Mouse (Mus musculus): ENCODE measurements around the gene Wnt9a. TPM values are rescaled to one million over a fixed set of nuclear protein-coding genes. Genes with fewer than 3 reads are reported as not detected.

Gene Wnt9a
- polyA plus RNA-seq, 1 experiment: 2.2 TPM

DNA sequence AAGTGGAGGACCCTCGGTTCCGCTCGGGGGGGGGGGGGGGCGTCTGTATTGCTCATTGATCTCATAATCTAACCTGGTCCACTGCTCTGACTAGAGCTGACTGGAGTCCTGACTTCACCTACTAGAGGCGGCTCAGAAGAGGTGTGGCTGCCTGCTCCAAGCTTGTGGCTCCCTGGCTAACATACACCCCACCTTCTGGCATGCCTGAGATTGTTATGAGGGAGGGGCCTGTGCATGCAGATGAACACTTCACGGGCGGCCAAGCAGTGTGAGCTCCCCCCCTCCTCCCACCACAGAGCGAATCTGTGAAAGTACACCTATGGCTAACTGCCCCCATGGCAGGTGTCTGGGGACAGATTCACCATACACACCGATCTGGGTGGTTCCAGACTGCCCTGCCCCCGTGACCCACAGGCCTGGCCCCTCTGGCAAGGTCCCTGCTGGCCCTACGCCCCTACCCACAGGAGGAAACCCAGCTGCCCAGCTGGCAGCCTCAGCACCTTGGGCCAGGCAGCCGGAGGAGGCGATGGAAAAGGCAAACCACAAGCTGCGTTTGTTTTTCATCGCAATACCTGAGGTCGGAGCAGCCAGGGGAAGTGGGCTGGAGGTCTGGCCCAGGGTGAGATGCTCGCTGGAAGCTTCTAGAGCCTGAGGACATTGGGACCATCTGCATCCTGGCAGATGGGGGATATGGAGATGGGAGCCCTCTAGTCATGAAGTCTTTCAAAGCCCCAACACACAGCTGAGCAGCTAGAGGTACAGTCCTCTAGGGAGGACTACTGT is 6.5 kb downstream of the Wnt9a start:
- no peaks in the 10 kb centered on the region for H3K36me3 ChIP-seq (ENCODE audit: control insufficient read depth, insufficient read depth, low read length)
- peaks cover 1% of the 10 kb centered on the region; the same call in 1 of the 2 replicates for H3K27me3 ChIP-seq (ENCODE audit: control insufficient read depth, insufficient read depth, low read length)
- no peak for DNase-seq
- WGBS: 14% methylated on average over 17 of the region's 17 CpGs
- TF ChIP-seq POLR2A (IDR thresholded peaks at IDR 0.05; ENCODE audit: control insufficient read depth, extremely low read depth, insufficient read depth, low read length, poor library complexity) (no peak), CTCF (IDR thresholded peaks at IDR 0.05; ENCODE audit: borderline replicate concordance, control insufficient read depth, extremely low read depth, insufficient read depth, low read length, poor library complexity) (no peak)
- H3K4me1 ChIP-seq (replicated peaks; ENCODE audit: control insufficient read depth, insufficient read depth, low read length): no peaks in the 10 kb centered on the region
- no peak overlapping the region for H3K27ac ChIP-seq (ENCODE audit: control insufficient read depth, insufficient read depth, low read length)
- no peak overlapping the region for H3K4me3 ChIP-seq (ENCODE audit: control insufficient read depth, insufficient read depth, low read length)

DNA sequence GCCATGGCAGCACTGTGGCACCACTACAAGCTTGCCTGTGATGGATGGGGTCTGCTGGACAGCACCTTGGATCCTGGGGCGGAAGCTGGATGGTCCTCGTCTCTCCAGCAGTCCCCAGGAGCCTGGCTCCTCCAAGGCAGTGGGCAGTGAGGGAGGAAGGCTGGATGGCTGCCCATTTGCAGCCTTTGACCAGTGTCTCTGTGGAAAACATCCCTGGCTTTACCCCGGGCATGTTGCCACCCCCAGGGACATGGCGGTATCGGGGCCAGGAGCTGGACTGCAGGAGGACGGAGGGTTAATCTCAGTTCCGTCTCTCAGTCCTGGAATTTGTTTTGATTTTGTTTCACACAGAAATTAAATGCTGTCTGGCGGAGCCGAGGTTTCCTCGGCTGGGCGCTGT is 7.2 kb downstream of the Wnt9a start:
- no peak for TF ChIP-seq POLR2A (IDR thresholded peaks at IDR 0.05; ENCODE audit: control insufficient read depth, extremely low read depth, insufficient read depth, low read length, poor library complexity)
- no peak for TF ChIP-seq CTCF (IDR thresholded peaks at IDR 0.05; ENCODE audit: borderline replicate concordance, control insufficient read depth, extremely low read depth, insufficient read depth, low read length, poor library complexity)
- DNase-seq: no peak
- H3K4me1 ChIP-seq (replicated peaks; ENCODE audit: control insufficient read depth, insufficient read depth, low read length): no peaks in the 10 kb centered on the region
- H3K36me3 ChIP-seq (ENCODE audit: control insufficient read depth, insufficient read depth, low read length): no peaks in the 10 kb centered on the region
- H3K27me3 ChIP-seq (ENCODE audit: control insufficient read depth, insufficient read depth, low read length): no peaks in the 10 kb centered on the region
- no peak overlapping the region for H3K4me3 ChIP-seq (ENCODE audit: control insufficient read depth, insufficient read depth, low read length)
- no peak overlapping the region for H3K27ac ChIP-seq (ENCODE audit: control insufficient read depth, insufficient read depth, low read length)
- WGBS: 87% methylated on average over 11 of the region's 11 CpGs

DNA sequence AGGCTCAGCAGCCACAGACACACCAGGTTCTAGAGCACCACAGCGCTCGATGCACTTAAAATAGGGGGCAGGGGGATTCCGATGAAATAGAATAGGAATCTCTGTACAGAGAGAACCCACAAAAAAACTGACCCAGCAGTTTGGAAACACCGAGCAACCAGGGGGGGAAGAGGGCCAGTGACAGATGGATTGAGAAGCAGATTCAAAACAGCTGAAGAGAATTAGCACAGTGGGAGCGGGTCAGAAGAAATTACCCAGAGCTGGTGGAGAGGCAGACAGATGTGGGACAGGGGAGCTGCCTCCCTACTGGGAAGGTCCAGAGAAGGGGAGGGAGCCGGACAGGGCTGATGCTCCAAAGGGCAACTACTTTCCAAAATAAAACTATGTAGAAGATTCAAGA is 9.8 kb downstream of the Wnt9a start:
- H3K27me3 ChIP-seq (ENCODE audit: control insufficient read depth, insufficient read depth, low read length): no peaks in the 10 kb centered on the region
- H3K36me3 ChIP-seq (ENCODE audit: control insufficient read depth, insufficient read depth, low read length): no peaks in the 10 kb centered on the region
- no peak for DNase-seq
- H3K4me1 ChIP-seq (replicated peaks; ENCODE audit: control insufficient read depth, insufficient read depth, low read length): no peaks in the 10 kb centered on the region
- WGBS: 91% methylated on average over 6 of the region's 6 CpGs
- TF ChIP-seq CTCF (IDR thresholded peaks at IDR 0.05; ENCODE audit: borderline replicate concordance, control insufficient read depth, extremely low read depth, insufficient read depth, low read length, poor library complexity) (no peak), POLR2A (IDR thresholded peaks at IDR 0.05; ENCODE audit: control insufficient read depth, extremely low read depth, insufficient read depth, low read length, poor library complexity) (no peak)
- H3K27ac ChIP-seq (ENCODE audit: control insufficient read depth, insufficient read depth, low read length): no peak overlapping the region
- no peak overlapping the region for H3K4me3 ChIP-seq (ENCODE audit: control insufficient read depth, insufficient read depth, low read length)

DNA sequence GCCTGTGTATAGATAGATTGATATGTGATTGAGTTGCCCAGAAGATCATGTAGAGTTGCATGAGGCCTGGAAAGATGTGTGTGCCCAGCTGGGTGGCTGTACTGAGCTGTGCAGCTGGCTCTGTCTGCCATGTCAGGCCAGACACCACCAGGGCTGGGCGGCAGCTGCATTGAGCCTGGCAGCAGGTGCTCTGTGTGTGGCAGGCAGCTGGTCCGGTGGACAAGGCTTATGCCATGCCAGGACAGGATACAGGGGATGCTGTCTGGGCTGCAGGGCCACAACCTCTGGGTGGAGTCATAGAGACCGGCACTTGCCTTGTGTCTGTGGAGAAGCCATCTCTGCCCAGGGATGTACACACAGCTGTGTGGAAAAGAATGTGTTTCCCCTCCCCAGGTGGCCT is 16.3 kb downstream of the Wnt9a start:
- 90% methylated on average over 3 of the region's 3 CpGs for WGBS
- no peak for DNase-seq
- no peaks in the 10 kb centered on the region for H3K27me3 ChIP-seq (ENCODE audit: control insufficient read depth, insufficient read depth, low read length)
- no peak overlapping the region for H3K27ac ChIP-seq (ENCODE audit: control insufficient read depth, insufficient read depth, low read length)
- TF ChIP-seq POLR2A (IDR thresholded peaks at IDR 0.05; ENCODE audit: control insufficient read depth, extremely low read depth, insufficient read depth, low read length, poor library complexity) (no peak), CTCF (IDR thresholded peaks at IDR 0.05; ENCODE audit: borderline replicate concordance, control insufficient read depth, extremely low read depth, insufficient read depth, low read length, poor library complexity) (no peak)
- no peak overlapping the region for H3K4me3 ChIP-seq (ENCODE audit: control insufficient read depth, insufficient read depth, low read length)
- no peaks in the 10 kb centered on the region for H3K4me1 ChIP-seq (replicated peaks; ENCODE audit: control insufficient read depth, insufficient read depth, low read length)
- H3K36me3 ChIP-seq (ENCODE audit: control insufficient read depth, insufficient read depth, low read length): no peaks in the 10 kb centered on the region

DNA sequence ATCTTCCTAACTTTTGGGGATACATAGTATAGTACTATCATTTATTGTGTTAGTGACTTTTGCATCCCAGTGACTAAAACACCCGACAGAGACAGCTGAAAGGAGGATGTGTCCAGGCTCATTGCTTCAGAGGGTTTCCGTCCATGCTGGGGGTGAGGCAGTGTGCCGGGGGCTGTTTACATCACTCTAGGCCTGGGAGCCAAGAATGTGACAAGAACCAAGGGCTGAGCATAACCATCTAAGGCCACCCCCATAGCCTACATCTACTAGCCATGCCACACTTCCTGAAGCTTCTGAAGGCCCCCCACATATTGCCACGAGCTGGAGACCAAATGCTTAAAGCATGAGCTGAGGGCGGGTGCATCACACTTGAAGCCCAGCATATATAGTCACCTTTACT is 18.0 kb downstream of the Wnt9a start:
- no peaks in the 10 kb centered on the region for H3K27me3 ChIP-seq (ENCODE audit: control insufficient read depth, insufficient read depth, low read length)
- 80% methylated on average over 5 of the region's 5 CpGs for WGBS
- H3K27ac ChIP-seq (ENCODE audit: control insufficient read depth, insufficient read depth, low read length): no peak overlapping the region
- TF ChIP-seq POLR2A (IDR thresholded peaks at IDR 0.05; ENCODE audit: control insufficient read depth, extremely low read depth, insufficient read depth, low read length, poor library complexity): no peak
- no peak for TF ChIP-seq CTCF (IDR thresholded peaks at IDR 0.05; ENCODE audit: borderline replicate concordance, control insufficient read depth, extremely low read depth, insufficient read depth, low read length, poor library complexity)
- DNase-seq: no peak
- H3K4me3 ChIP-seq (ENCODE audit: control insufficient read depth, insufficient read depth, low read length): no peak overlapping the region
- H3K36me3 ChIP-seq (ENCODE audit: control insufficient read depth, insufficient read depth, low read length): no peaks in the 10 kb centered on the region
- no peaks in the 10 kb centered on the region for H3K4me1 ChIP-seq (replicated peaks; ENCODE audit: control insufficient read depth, insufficient read depth, low read length)

DNA sequence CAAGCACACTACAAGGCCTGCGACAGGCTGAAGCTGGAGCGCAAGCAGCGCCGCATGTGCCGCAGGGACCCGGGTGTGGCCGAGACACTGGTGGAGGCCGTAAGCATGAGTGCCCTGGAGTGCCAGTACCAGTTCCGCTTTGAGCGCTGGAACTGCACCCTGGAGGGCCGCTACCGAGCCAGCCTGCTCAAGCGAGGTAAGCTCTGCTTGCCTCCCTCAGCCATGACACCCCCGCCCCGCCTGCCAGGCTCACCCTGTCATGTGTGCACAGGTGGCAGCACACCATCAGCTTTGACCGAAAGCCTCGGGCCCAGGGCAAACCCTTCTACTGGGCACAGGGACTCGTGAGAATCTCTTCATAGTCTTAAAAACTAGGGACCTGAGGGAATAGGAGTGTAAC is 20.9 kb downstream of the Wnt9a start:
- WGBS: 97% methylated on average over 18 of the region's 18 CpGs
- Histone ChIP-seq H3K36me3 (ENCODE audit: control insufficient read depth, insufficient read depth, low read length) (no peaks in the 10 kb centered on the region), H3K27ac (ENCODE audit: control insufficient read depth, insufficient read depth, low read length) (no peak overlapping the region), H3K4me1 (replicated peaks; ENCODE audit: control insufficient read depth, insufficient read depth, low read length) (no peaks in the 10 kb centered on the region), H3K27me3 (ENCODE audit: control insufficient read depth, insufficient read depth, low read length) (no peaks in the 10 kb centered on the region), H3K4me3 (ENCODE audit: control insufficient read depth, insufficient read depth, low read length) (no peak overlapping the region)
- DNase-seq: no peak
- TF ChIP-seq CTCF (IDR thresholded peaks at IDR 0.05; ENCODE audit: borderline replicate concordance, control insufficient read depth, extremely low read depth, insufficient read depth, low read length, poor library complexity) (no peak), POLR2A (IDR thresholded peaks at IDR 0.05; ENCODE audit: control insufficient read depth, extremely low read depth, insufficient read depth, low read length, poor library complexity) (no peak)

Measured in thymus, adult 2 months (tissue).